Mouse (Mus musculus) Muller cell, postnatal 12 days (primary cell): ENCODE data around the gene Foxp1.

Experiments
- DNase-seq: peaks from one replicate; pipeline ENCODE4 v3.0.0-alpha.2; 2015; ENCODE audit errors: inconsistent ontology term

The Foxp1 gene

DNA sequence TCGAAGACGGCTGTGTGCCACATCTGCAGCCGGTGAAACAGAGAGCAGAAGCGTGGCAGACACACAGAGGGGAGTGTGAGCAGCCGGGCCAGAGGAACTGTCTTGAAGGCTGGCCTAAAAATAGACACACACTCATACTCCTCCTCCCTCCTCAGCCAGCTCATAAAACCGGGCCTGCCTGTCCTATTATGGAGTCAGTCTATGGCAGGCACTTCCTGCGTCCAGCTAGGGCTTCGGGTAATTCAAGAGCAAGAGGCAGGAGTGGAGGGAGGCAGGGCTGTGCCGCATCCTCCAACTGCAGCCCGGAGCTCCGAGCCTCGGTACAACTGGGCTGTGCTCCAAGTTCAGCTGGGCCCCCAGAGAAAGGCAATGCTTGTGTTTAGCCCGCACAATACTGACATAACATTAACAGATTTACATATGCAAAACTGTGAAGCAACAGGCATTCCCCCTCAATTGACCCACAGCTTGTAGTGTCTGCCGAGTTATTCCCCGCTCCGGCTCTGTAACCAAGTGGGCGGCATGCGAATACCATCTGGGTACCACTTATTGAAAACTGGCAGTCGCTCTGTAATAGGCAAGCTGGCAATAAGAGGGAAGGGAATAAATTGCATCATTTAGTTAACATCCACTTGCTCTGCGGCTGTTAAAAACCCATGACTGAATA is 37.2 kb downstream of the Foxp1 start:
- peak; percentile 80 for DNase-seq

DNA sequence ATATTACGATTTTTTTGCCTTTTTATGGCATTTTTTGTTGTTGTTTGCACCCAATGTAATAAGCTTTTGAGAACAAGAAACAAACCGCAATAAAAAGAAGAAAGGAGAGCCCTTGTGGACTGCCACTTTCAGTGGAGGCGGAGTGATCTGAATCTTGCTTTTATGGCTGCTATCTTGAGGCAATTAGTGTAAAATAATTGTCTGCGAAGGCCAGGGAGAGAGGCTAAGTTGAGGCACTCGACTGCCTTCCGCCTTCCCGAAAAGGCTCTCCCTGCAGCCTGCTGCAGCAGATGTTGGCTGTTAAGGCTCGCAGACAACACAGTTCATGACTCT is 37.7 kb downstream of the Foxp1 start:
- DNase-seq: no peak

DNA sequence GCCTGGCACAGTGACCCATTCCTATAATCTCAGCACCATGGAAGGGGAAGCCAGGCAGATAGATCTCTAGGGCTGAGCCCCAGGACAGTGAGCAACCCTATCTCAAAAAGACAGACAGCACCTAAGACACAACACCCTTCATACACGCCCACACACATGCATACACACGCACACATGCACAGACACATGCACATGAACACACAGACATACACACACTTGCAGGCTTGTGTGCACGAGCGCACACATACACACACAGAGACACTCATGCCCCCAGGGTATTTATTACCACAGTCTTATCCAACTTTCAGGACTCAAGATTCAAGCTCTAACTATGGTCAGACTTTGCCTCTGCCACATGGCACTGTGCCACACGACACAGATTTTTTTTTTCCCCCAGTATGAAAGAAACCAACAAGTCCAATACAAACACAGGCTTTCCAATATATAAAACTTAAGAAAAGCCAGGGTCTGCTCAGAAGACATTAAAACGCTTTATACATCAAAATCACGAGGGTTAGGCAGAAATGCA is 38.3 kb downstream of the Foxp1 start:
- DNase-seq: no peak

DNA sequence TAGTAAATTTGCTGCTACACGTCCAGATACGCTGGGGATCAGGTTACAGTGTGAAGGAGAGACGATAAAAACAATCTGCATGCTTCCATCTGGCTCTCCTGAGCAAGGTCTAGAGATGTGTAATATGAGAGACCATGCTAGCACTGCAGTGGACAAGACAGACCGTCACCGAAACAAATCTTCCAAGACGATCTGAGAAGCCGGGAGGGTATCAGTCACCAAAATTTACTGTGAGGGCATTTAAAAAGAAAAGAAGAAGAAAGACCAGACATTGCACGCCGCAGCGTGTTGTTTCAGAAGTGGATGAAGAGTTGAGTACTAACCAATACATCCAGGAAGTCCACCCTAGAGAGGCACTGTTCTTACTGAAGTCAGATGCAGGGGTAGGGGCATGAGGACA is 39.0 kb downstream of the Foxp1 start:
- no peak for DNase-seq

DNA sequence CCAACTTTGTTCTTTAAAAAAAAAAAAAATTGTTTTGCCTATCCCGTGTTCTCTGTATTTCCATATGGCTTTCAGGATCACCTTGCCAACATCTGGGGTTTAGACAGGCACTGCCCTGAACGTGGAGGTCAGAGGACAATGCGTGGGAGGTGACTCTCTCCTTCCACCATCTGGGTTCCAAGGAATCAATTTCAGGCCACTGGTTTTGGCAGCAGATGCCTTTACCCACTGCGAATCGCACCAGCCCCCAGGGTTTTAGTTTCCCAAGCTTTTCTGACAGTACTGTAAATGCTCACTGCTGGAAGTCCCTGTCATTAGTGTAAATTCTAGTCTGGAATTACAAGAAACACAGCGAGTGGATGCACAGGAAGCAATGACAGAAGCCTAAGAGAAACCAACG is 41.0 kb downstream of the Foxp1 start:
- DNase-seq: peak; percentile 68

DNA sequence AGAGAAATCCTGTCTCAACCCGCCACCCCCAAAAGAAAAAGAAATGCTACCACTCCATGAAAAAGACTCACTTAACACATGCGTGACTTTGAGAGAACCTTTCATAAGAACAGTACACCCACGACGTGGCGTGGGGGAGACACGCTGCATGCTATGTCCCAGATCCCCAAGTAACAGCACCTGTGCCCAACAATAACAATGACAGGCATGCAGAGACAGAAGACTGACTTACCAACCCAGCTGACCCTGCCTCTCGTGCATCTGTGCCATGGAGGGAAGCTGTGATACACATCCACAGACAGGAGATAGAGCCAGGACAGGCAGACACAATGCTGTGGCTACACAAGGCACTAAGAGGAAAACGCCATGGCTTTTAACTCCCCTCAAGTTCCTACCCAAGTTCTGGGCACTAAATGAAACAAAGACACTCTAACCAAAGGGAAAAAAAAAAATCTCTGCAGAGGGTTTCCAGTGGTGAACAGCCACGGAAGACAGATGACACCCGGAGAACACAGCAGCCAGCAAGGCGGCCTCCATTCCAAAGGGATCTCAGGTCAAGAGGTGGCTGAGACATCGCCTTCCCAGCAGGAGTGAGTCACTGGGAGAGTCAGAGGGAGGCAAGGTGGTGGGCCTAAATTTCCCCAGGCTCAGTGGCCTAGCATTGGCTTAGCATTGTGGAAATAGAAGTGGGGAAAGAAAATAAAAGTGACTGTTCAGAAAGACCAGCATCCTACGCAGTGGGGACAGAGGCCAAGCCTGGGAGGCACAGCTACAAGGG is 43.5 kb downstream of the Foxp1 start:
- peak; percentile 29 for DNase-seq

DNA sequence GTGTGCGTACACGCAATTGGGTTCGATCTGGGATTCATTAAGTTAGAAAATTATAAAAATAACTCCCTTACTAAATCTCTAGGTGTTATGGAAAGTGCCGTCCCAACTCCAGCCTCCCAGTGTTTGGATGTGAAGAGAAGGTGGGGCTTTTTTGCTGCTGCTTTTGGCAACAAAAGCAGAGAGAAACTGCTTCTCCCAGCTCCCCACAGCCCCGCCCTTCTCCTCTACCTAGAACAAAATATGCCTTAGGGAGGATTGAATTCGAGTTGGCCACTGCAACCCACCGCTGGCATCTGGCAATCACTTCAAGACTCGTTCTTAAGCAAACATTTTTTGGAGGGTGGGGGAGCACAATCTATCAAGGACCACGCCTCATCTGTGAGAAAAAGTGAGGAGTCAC is 47.5 kb downstream of the Foxp1 start:
- no peak for DNase-seq

DNA sequence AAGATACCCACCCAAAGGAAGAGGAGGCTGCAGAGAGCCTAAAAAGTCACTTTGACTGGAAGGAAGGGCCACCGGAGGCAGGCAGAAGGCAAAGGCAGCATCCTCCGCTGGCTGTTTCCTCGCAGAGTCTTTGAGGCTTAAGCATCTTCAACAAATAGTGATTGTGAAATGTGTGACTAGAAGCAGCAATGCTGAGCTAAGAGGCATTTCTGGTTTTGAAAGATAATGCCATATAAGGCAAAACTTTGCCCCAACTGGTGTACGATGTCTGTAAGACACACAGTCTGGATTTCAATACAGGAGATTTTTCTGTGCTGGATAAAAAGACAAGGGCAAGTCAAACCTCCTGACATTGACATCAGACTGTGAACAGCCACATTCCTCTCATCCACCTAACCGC is 51.6 kb downstream of the Foxp1 start:
- peak; percentile 19 for DNase-seq

DNA sequence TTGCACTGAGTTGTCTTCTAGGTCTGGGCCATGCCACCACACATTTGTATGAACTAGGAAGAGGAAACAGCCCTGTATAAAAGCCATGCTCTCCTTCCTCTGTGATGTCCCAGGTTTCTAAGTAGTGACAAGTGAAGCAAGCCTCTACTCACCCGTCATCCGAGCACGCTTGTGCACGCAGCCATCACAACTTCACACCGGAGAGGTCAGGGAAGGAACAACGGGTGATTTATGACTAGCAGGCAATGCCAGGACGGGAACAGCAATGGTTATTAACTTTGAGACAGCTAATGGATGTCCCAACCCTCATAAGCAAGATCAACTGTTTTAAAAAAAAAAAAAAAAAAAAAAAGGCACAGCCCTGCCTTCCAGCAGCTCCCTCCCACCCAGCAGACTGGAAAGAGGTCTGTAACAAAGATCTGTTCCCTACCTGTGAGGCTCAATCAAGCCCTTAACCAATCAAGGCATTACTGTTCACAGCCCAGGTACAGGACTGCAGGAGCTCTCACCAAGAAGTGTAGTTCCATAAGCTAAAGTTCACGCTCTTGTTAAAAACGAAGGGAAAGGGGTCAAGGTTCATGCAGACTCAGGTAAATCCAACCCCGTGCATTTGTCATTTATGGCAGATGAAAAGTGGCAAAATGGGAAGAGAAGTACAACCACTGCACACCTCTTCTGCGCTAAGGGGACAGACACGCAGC is 53.2 kb downstream of the Foxp1 start:
- no peak for DNase-seq

DNA sequence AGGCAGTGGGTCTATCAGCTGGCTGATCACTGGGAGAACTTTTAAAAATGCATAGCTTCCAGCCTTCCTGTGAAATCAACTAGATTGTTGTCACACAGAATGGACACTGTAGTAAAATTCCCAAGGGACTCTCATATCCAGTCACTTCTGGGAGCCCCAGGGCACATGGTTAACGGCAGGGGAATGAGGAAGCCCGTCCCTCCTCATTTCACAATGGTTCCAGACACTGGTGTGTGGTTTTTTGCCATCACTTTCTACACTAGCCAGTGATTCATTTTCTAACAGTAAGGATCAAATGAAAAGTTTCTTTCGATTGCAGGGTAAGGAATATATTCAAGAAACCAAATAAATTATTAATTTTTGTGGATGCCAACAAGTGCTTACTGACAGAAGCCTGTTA is 54.7 kb downstream of the Foxp1 start:
- peak; percentile 30 for DNase-seq

DNA sequence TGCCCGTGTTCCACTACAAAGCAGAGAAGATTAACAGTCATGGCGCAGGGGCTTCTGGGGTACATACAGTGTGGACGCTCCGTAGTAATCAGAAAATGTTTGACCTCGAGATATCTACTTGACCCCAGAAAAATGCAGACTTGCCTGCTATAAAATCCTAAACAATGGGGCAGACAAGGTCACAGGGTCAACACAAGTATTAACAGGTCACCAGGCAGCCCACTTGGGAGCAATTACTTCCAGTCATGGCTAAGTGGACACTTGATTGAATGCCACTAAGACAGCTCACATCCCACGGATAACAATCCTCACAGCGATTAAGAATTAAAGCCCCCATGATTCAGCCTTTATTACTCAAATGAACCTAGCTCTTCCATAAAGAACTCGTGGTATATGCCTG is 55.4 kb downstream of the Foxp1 start:
- DNase-seq: peak; percentile 25

DNA sequence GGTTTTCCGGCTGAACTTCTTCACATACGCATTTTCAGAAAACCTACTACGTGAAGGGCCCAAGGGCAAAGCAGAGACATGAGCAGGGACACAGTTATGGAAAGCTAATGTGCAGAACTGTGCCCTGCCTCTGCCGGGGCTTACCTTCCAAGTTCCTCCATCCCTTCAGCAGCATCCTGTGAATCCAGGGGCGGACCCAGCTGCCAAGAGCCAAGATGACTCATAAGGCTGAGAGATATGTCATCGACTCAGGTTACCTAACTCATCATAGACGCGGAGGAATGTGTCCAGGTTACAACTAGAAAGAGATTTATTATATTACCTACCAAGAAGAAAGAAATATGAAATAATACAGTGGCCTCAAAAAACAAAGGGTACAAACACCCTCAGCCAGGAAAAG is 56.2 kb downstream of the Foxp1 start:
- peak; percentile 53 for DNase-seq

DNA sequence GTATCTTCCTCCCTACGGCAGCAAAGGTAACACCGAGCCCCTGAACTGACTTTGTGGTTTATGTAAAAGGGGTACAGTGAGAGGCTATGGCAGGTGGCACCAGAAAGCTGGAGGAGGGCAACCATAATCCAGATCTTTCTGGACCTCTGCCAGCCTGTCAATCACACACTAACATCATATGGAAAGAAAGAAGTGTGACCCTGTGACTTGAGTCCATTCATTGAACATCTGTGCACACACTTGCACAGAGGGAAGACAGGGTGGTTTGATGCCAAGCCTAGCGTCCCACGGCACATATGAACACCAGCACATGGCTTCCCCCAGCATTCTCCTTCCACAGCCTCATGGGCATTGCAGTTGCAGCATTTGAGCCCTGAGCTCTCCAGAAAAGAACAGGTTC is 58.1 kb downstream of the Foxp1 start:
- DNase-seq: no peak

DNA sequence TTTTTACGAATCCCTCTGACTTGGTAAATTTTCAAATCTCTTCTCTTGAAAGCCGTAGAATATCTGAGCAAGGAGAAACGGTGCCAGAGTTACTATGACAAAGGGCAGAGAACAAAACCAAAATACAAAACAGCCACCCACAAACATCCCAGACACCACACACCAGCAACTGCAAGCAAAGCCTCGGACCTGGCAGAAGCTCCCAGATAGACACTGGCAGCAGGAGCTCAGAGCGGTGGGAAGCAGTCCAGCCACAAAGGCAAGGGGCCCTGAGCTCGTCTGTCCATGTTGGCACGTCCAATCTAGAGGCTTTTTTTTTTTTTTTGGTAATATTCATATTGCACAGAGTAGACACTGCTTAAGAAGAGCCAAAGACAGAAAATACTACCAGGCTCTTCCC is 58.6 kb downstream of the Foxp1 start:
- peak; percentile 31 for DNase-seq

DNA sequence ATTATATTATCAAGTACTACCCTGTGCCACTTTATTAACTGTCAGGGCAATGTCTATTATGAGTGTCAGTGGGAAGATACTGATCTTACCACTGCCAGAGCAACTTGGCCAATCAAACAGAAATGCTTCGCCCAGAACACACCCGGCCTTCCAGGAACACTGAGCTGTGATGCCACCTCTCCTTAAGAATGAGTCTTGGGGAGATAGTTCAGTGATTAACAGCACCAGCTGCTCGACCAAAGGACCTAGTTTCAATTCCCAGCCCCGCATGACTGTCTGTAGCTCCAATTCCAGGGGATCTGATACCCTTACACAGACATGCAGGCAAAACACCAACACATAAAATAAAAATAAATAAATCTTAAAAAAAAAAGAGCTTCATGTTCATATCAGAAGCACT is 63.7 kb downstream of the Foxp1 start:
- DNase-seq: no peak

DNA sequence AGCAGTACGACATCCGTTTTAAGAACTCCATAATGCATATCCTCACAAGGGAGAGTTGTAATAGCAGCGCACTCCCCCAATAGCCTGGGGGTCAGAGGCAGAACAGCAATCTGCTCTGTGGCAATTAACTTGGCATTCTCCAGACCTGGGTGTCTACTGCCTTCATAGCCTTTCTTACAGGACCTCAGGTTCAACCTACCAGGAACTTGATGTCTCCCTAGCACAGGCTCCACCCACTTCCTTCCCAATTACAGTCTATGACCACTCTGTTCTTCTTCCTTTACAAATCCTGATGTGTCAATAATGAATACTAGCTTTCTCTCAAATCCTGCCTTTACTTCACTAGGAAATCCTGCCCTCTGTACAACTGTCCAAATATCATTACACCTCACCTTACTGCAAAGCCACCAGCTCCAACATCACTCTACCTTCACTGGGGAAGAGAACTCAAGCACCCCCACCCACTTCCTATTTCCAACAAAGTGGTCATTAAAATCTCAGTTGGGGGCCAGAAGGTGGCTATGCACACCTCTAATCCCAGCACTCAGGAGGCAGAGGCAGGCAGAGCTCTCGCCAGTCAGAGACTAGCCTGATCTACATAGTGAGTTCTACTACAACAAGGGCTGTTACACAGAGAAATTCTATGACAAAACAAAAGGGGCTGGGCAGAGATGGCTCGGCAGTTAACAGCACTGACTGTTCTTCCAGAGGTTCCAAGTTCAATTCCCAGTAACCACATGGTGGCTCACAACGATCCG is 68.6 kb downstream of the Foxp1 start:
- no peak for DNase-seq

DNA sequence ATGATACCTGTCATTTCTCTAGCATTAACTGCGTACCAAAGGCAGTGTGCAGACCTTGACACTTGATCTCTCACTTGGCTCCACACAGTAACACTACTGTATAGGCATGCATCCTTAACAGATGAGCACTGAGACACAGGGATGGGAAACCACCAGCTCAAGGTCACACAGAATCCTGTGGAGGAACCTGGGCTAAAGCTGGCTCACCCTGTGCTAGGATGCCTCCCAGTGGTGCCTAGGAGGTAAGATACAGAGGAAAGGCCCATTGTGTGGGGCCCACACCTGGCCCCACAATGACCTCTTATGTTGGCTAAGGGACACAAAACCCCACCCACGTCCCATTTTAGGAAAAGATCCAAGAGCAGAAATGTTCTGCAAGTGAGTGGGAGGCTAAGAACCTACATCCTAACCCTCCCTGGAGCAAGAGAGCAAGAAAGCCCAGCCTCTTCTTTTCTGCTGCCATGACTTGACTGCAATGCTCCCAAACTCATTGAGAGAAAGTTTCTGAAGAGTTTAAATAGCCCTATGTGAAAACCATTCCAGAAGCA is 69.8 kb downstream of the Foxp1 start:
- no peak for DNase-seq

DNA sequence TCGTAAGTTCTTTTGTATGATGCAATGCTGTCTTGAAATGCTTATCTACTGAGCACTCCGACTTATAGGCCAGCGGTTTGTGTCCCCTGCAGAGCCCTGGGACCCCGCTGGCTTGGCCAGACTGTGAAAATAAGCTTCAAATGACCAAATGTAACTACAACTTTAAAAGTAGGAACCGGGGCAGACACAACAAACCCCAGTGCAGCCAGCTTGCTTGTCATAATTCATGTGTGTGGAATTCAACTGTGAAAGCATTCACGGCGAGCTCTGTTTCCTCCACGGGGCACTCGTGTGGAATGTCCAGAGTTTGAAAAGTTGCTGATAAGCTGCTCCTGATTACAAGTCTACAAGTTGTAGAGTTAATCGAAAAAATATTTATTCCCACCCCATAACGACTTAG is 71.0 kb downstream of the Foxp1 start:
- DNase-seq: no peak

DNA sequence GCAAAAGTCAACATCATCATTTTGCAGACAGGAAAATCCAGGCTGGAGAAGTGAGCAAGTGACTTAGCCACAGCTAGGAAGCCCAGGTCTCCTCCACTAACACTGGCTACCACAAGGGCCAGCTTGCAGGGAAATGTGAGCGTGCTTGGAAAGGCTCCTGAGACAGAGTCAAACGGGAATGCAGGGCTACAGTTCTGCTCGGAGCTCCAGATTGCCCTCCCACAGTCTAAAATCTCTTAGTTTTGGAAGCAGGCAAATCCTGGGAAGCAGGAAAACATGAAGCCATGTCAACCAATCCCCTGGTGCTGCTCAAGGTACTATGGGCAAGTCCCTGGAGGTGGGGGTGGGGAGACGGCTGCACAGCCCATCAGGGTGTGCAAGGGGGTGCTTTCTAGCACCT is 75.1 kb downstream of the Foxp1 start:
- DNase-seq: no peak

DNA sequence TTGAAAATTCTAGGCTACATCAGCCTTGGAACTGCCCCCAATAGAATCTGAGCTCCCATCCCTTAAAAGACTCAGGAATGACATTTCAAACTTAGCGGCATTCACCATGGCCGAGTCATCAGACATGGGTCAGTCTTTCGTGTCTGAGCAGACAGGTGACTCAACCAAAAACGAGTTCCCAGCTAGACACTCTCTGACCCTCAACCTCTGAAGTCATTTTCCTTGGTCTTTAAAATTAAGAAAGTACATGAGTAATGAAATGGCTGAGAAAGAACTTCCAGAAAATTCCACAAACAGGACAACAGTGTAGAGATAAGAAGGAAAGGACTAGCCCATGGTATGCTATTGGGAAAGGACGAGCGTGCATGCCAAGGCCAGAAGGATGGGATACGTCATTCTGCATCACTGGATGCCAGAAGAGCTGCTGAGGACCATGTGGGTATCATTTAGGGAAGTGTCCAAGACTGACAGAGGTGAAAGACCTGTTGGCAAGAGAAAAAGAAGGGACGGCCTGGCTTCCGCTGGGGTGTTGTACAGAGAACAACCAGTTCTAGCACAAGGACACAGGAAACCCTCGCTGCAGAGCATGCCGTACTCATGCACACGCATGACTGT is 75.6 kb downstream of the Foxp1 start:
- peak; percentile 75 for DNase-seq

DNA sequence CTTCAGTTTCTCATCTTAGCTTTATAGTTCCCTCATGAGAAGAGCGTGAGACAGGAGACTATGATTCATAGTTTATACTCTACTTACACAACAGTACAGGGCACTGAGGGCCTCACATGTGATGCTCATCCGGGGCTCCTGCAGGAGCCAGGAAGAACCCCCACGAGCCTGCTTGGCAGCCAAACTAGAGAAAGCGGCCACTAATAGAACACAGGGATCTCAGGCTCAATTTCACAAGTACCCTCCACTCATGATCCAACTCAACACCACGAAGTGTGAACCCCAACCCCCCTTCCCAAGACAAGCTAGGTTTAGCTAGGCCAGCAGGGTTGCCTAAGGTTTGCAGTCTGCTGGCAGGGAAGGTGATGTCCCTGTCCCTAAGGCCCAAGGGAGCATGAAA is 79.1 kb downstream of the Foxp1 start:
- DNase-seq: no peak
